Mouse (Mus musculus) stomach, postnatal 0 days (tissue): ENCODE measurements around the gene Anxa5. TPM values are rescaled to one million over a fixed set of nuclear protein-coding genes. Genes with fewer than 3 reads are reported as not detected.

Experiments
- ATAC-seq: fragments of 200-750 bp; cut with Nextera tagmentation; 2 replicates; pipeline ENCODE4 v1.8.0; 2017; ENCODE audit not compliant: low FRiP score, low TSS enrichment
- DNase-seq: peaks from one replicate; pipeline ENCODE4 v3.0.0-alpha.2; 2016; ENCODE audit warnings: low spot score
- H3K27ac ChIP-seq: fragments of 300-500 bp; sonication (generic); replicated peaks from 2 replicates; pipeline ENCODE4 v1.5.1; 2014; ENCODE audit warnings: mild to moderate bottlenecking, control low read depth
- H3K27me3 ChIP-seq: fragments of 300-500 bp; sonication (generic); 2 replicates; pipeline ENCODE4 v1.6.1; 2014; ENCODE audit warnings: low read length; ENCODE audit not compliant: control insufficient read depth, insufficient read depth
- H3K36me3 ChIP-seq: fragments of 300-500 bp; sonication (generic); 2 replicates; pipeline ENCODE4 v1.6.1; 2014; ENCODE audit warnings: low read length, mixed read lengths; ENCODE audit not compliant: control insufficient read depth, insufficient read depth
- H3K4me1 ChIP-seq: fragments of 300-500 bp; sonication (generic); replicated peaks from 2 replicates; pipeline ENCODE4 v1.6.1; 2014; ENCODE audit warnings: antibody characterized with exemption; ENCODE audit not compliant: control insufficient read depth, insufficient read depth
- H3K4me2 ChIP-seq: fragments of 300-500 bp; sonication (generic); replicated peaks from 2 replicates; pipeline ENCODE4 v1.6.1; 2014; ENCODE audit warnings: low read depth, mild to moderate bottlenecking, control low read depth, moderate library complexity
- H3K4me3 ChIP-seq: fragments of 300-500 bp; sonication (generic); 2 replicates; pipeline ENCODE4 v1.5.1; 2014; ENCODE audit warnings: low read depth, low read length, control low read depth
- H3K9ac ChIP-seq: fragments of 300-500 bp; sonication (generic); 2 replicates; pipeline ENCODE4 v1.6.1; 2014; ENCODE audit warnings: mild to moderate bottlenecking, low read length, control low read depth, mixed read lengths
- H3K9me3 ChIP-seq: fragments of 300-500 bp; sonication (generic); 2 replicates; pipeline ENCODE4 v1.6.1; 2016; ENCODE audit warnings: low read length; ENCODE audit not compliant: control insufficient read depth
- CTCF ChIP-seq: IDR thresholded peaks from 2 replicates; pipeline ENCODE4 v1.5.1; 2016; ENCODE audit warnings: antibody characterized with exemption, low read depth, mild to moderate bottlenecking, moderate library complexity
- EP300 ChIP-seq: optimal IDR thresholded peaks from 2 replicates; pipeline ENCODE3; 2016; ENCODE audit warnings: antibody characterized with exemption
- WGBS: fragments of 180-500 bp; shearing (Covaris S2); extraction: QIAGEN DNeasy Blood & Tissue Kit; methylation state at CpG from one replicate; pipeline ENCODE4 v1.1.7; 2014; 5-methylcytosine and 5-hydroxymethylcytosine counted together
- polyA plus RNA-seq: library from polyadenylated mRNA; unstranded; fragments of >200 nt; fragmentation: Nextera tagmentation; extraction: Ambion mirVana; gene quantifications from 2 replicates; pipeline ENCODE4 v1.2.1, GENCODE M21; 2015

Gene Anxa5
- polyA plus RNA-seq, 1 experiment from 2014 or later: 186 TPM

GRCm38 (mm10) chr3:36492716-36493391 lies 17.2 kb upstream of the Anxa5 start:
- ATAC-seq: no peak
- Histone ChIP-seq H3K4me2 (no peak overlapping the region), H3K9ac (no peak overlapping the region), H3K36me3 (no peaks in the 10 kb centered on the region), H3K4me1 (no peaks in the 10 kb centered on the region), H3K27me3 (no peaks in the 10 kb centered on the region), H3K9me3 (no peaks in the 10 kb centered on the region), H3K27ac (no peak overlapping the region), H3K4me3 (no peak overlapping the region)
- no peak for DNase-seq
- TF ChIP-seq EP300 (no peak), CTCF (no peak)
- 70% methylated on average over 9 of the region's 9 CpGs for WGBS

- no peak overlapping the region for H3K27ac ChIP-seq
- DNase-seq: no peak
- H3K36me3 ChIP-seq: no peaks in the 10 kb centered on the region
- H3K4me1 ChIP-seq: no peaks in the 10 kb centered on the region
- no peak overlapping the region for H3K4me2 ChIP-seq
- ATAC-seq: no peak
- no peak for TF ChIP-seq CTCF
- TF ChIP-seq EP300: no peak
- H3K9ac ChIP-seq: no peak overlapping the region
- no peak overlapping the region for H3K4me3 ChIP-seq
- WGBS: 88% methylated on average over 5 of the region's 5 CpGs
- H3K9me3 ChIP-seq: no peaks in the 10 kb centered on the region
- no peaks in the 10 kb centered on the region for H3K27me3 ChIP-seq
Measured at GRCm38 (mm10) chr3:36491535-36491934, 15.8 kb upstream of the Anxa5 start.

GRCm38 (mm10) chr3:36489590-36489910 lies 13.9 kb upstream of the Anxa5 start:
- no peak for ATAC-seq

GRCm38 (mm10) chr3:36488899-36489589 lies 13.3 kb upstream of the Anxa5 start:
- ATAC-seq (no peak), DNase-seq (no peak)
- no peak overlapping the region for H3K4me3 ChIP-seq
- no peak overlapping the region for H3K4me2 ChIP-seq
- no peaks in the 10 kb centered on the region for H3K4me1 ChIP-seq
- H3K27me3 ChIP-seq: no peaks in the 10 kb centered on the region
- no peaks in the 10 kb centered on the region for H3K36me3 ChIP-seq
- no peaks in the 10 kb centered on the region for H3K9me3 ChIP-seq
- H3K9ac ChIP-seq: no peak overlapping the region
- H3K27ac ChIP-seq: no peak overlapping the region
- no peak for TF ChIP-seq CTCF
- no peak for TF ChIP-seq EP300
- 79% methylated on average over 6 of the region's 6 CpGs for WGBS

More at GRCm38 (mm10) chr3:36489590-36489910, 13.9 kb upstream of the Anxa5 start:
- H3K27me3 ChIP-seq: no peaks in the 10 kb centered on the region
- DNase-seq: no peak
- H3K9me3 ChIP-seq: no peaks in the 10 kb centered on the region
- no peak overlapping the region for H3K27ac ChIP-seq
- H3K36me3 ChIP-seq: no peaks in the 10 kb centered on the region
- TF ChIP-seq EP300 (no peak), CTCF (no peak)
- no peak overlapping the region for H3K9ac ChIP-seq
- WGBS: 88% methylated on average over 1 of the region's 1 CpGs
- no peak overlapping the region for H3K4me3 ChIP-seq
- no peaks in the 10 kb centered on the region for H3K4me1 ChIP-seq
- H3K4me2 ChIP-seq: no peak overlapping the region

GRCm38 (mm10) chr3:36488367-36488766 lies 12.7 kb upstream of the Anxa5 start:
- TF ChIP-seq CTCF (no peak), EP300 (no peak)
- Histone ChIP-seq H3K4me2 (no peak overlapping the region), H3K36me3 (no peaks in the 10 kb centered on the region), H3K27ac (no peak overlapping the region), H3K4me1 (no peaks in the 10 kb centered on the region), H3K9me3 (no peaks in the 10 kb centered on the region), H3K9ac (no peak overlapping the region), H3K27me3 (no peaks in the 10 kb centered on the region), H3K4me3 (no peak overlapping the region)
- no peak for ATAC-seq
- no peak for DNase-seq
- WGBS: 52% methylated on average over 1 of the region's 1 CpGs

GRCm38 (mm10) chr3:36486881-36487280 lies 11.2 kb upstream of the Anxa5 start:
- Histone ChIP-seq H3K9ac (no peak overlapping the region), H3K27me3 (no peaks in the 10 kb centered on the region), H3K36me3 (no peaks in the 10 kb centered on the region), H3K9me3 (no peaks in the 10 kb centered on the region), H3K4me1 (no peaks in the 10 kb centered on the region), H3K4me2 (no peak overlapping the region), H3K27ac (no peak overlapping the region), H3K4me3 (no peak overlapping the region)
- ATAC-seq (no peak), DNase-seq (no peak)
- 84% methylated on average over 6 of the region's 6 CpGs for WGBS
- TF ChIP-seq EP300 (no peak), CTCF (no peak)
